Comparison of ENCODE assay signal across 19 mouse cellular contexts in the genomic region with DNA sequence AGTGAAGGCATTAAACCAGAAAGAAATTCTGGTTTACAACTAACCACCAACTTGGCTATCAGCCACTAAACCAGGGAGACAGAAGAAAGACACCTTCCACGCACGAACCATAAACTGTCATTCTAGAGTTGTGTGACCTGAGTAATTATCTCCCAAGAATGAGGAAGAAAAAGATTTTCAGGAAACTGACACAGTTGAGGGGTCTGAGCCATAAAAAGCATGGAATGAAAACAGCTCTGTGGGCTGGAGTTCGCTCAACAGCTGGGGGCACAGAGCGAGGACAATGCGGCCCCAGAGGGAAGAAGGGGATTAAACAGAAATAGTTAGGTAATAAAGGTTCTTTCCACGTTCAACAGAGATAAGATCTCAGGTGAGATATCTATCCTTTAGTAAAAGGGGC. TPM values are rescaled to one million over a fixed set of nuclear protein-coding genes. Genes with fewer than 3 reads are reported as not detected.
"Had no signal": no experiment of that assay in that cellular context is flagged by ENCODE, and none has a peak within 500 bp of the region (broad histone marks: within the 10 kb centered on the region; RNA-seq: fewer than 3 reads in every experiment).

No protein-coding gene starts in this region.

- H3K9me3 ChIP-seq: limb, embryonic 10.5 days; limb, embryonic 13.5 days; megakaryocyte, embryonic 14.5 days; midbrain, embryonic 10.5 days; midbrain, embryonic 13.5 days; neural tube, embryonic 13.5 days had no signal

- H3K9ac ChIP-seq: limb, embryonic 13.5 days; liver, embryonic 14.5 days; liver, postnatal 0 days; lung, embryonic 14.5 days; midbrain, embryonic 13.5 days; neural tube, embryonic 13.5 days had no signal

- H3K4me3 ChIP-seq: limb, embryonic 10.5 days; limb, embryonic 13.5 days; megakaryocyte, embryonic 14.5 days; midbrain, embryonic 10.5 days; midbrain, embryonic 13.5 days; myocyte; neural tube, embryonic 13.5 days had no signal

- H3K4me1 ChIP-seq: limb, embryonic 10.5 days; megakaryocyte, embryonic 14.5 days had no signal

- DNase-seq: kidney, adult 18-20 months; kidney, postnatal 10 days; kidney, postnatal 36 days; liver; liver, postnatal 0 days; lung, embryonic 14.5 days; retina, postnatal 1 day; thymus, adult 18-20 months; thymus, postnatal 36 days had no signal

- H3K27me3 ChIP-seq: limb, embryonic 13.5 days; midbrain, embryonic 13.5 days; neural tube, embryonic 13.5 days had no signal

- H3K27ac ChIP-seq: limb, embryonic 10.5 days; limb, embryonic 13.5 days; liver, embryonic 14.5 days; midbrain, embryonic 10.5 days; midbrain, embryonic 13.5 days; neural tube, embryonic 13.5 days had no signal

- H3K36me3 ChIP-seq: limb, embryonic 10.5 days; limb, embryonic 13.5 days; midbrain, embryonic 13.5 days; neural tube, embryonic 13.5 days had no signal

- ATAC-seq: liver, postnatal 0 days; lung, postnatal 0 days; midbrain, embryonic 13.5 days; midbrain, embryonic 16.5 days had no signal

- H3K4me2 ChIP-seq: limb, embryonic 13.5 days; lung, embryonic 14.5 days; midbrain, embryonic 13.5 days; neural tube, embryonic 13.5 days had no signal

RNA-seq across cellular contexts. Expression of a gene that starts 12.4 kb away (rescaled TPM):
- polyA plus RNA-seq: myocyte had no signal
